Mouse (Mus musculus) left cerebral cortex, adult 8-10 months (tissue): ENCODE results near the gene Slc23a2. TPM values are rescaled to one million over a fixed set of nuclear protein-coding genes. Genes with fewer than 3 reads are reported as not detected.

Source experiments
- DNase-seq, 2 experiments: peaks; one replicate each; pipeline ENCODE4 v3.0.0; 2022; ENCODE audit warnings: low spot score in 2 of 2
- total RNA-seq, 4 experiments: library from RNA; stranded (reverse); gene quantifications; 2 replicates each; pipeline ENCODE4 v1.2.4; 2022

Slc23a2 gene
- total RNA-seq, 4 experiments from 2014 or later: 146 to 160 (median 153) TPM

- no peak for DNase-seq
Observed at GRCm38 (mm10) chr2:132020991-132021541, 123.8 kb downstream of the Slc23a2 start.

GRCm38 (mm10) chr2:132020420-132020819 is 124.5 kb downstream of the Slc23a2 start:
- no peak for DNase-seq

GRCm38 (mm10) chr2:132019372-132019811 is 125.5 kb downstream of the Slc23a2 start:
- DNase-seq: no peak

- DNase-seq: no peak
Observed at GRCm38 (mm10) chr2:132018156-132018555, 126.8 kb downstream of the Slc23a2 start.

GRCm38 (mm10) chr2:132017611-132018010 is 127.3 kb downstream of the Slc23a2 start:
- no peak for DNase-seq

GRCm38 (mm10) chr2:132016034-132016433 is 128.9 kb downstream of the Slc23a2 start:
- no peak for DNase-seq

- no peak for DNase-seq
Observed at GRCm38 (mm10) chr2:132013152-132013551, 131.8 kb downstream of the Slc23a2 start.

GRCm38 (mm10) chr2:132010781-132011180 is 134.1 kb downstream of the Slc23a2 start:
- no peak for DNase-seq

- DNase-seq: no peak
Observed at GRCm38 (mm10) chr2:132008186-132008585, 136.7 kb downstream of the Slc23a2 start.

- DNase-seq: no peak
Observed at GRCm38 (mm10) chr2:132007475-132007819, 137.5 kb downstream of the Slc23a2 start.

GRCm38 (mm10) chr2:132006561-132007474 is 138.1 kb downstream of the Slc23a2 start:
- no peak for DNase-seq

GRCm38 (mm10) chr2:132005445-132005844 is 139.5 kb downstream of the Slc23a2 start:
- no peak for DNase-seq

GRCm38 (mm10) chr2:132004495-132005136 is 140.3 kb downstream of the Slc23a2 start:
- DNase-seq: no peak

GRCm38 (mm10) chr2:132003916-132004315 is 141.0 kb downstream of the Slc23a2 start:
- DNase-seq: no peak

Other genes starting within 250 kb of the Slc23a2 start
- 100 to 1,000 TPM; 819 to 855 (median 835) TPM for gene Prnp, start 235.2 kb downstream of the Slc23a2 start, total RNA-seq
- not detected for gene Prn, start 235.2 kb downstream of the Slc23a2 start, total RNA-seq
- under 1 TPM in 3 of 4 experiments, not detected in 1; 0.11 to 0.30 (median 0.21) TPM for gene Prnd, start 194.2 kb downstream of the Slc23a2 start, total RNA-seq
- gene Rassf2, start 114.8 kb downstream of the Slc23a2 start, total RNA-seq: 10 to 100 TPM; 50.7 to 55.7 (median 53.8) TPM
- gene Tmem230, start 102.7 kb upstream of the Slc23a2 start, total RNA-seq: 10 to 100 TPM; 34.0 to 37.1 (median 36.4) TPM
- 10 to 100 TPM; 51.4 to 59.2 (median 53.9) TPM for gene Pcna, start 108.2 kb upstream of the Slc23a2 start, total RNA-seq
- 100 to 1,000 TPM; 257 to 277 (median 265) TPM for gene Cds2, start 118.0 kb upstream of the Slc23a2 start, total RNA-seq
- 1 to 10 TPM; 1.4 to 2.8 (median 2.0) TPM for gene Prokr2, start 240.3 kb upstream of the Slc23a2 start, total RNA-seq